Mouse (Mus musculus): ENCODE data around the gene Tfap2d. TPM values are rescaled to one million over a fixed set of nuclear protein-coding genes. Genes with fewer than 3 reads are reported as not detected.

Tfap2d gene
- not detected for polyA plus RNA-seq (2014; fragmentation: Illumina TruSeq; extraction: RNeasy Lipid Tissue Mini Kit (QIAGEN cat#74804); ENCODE audit: low replicate concordance)

GRCm38 (mm10) chr1:19102631-19103030 lies at the start of gene Tfap2d:
Gene Tfap2d, plus strand, starts transcription at chr1:19103022.

GRCm38 (mm10) chr1:19208641-19209358 lies 106.0 kb downstream of the Tfap2d start, which contains the start of gene Tfap2b:
Gene Tfap2b, plus strand, starts transcription at chr1:19208914.

Other genes with a start within 250 kb of the Tfap2d start
- not detected for gene Tfap2b, start 105.9 kb downstream of the Tfap2d start, polyA plus RNA-seq (2014; fragmentation: Illumina TruSeq; extraction: RNeasy Lipid Tissue Mini Kit (QIAGEN cat#74804); ENCODE audit: low replicate concordance)

Measured in small intestine, adult 10 weeks (tissue).